Mouse (Mus musculus) left cerebral cortex, postnatal 25 days (tissue): ENCODE data around the gene Olfr463. TPM values are rescaled to one million over a fixed set of nuclear protein-coding genes. Genes with fewer than 3 reads are reported as not detected.
"Not testable (repeated sequence)": the region's sequence is repeated elsewhere in the genome, so short reads cannot be mapped to it uniquely, and the experiment has no call there.

Source experiments
- DNase-seq, 2 experiments: peaks; one replicate each; pipeline ENCODE4 v3.0.0; 2022; ENCODE audit warnings: low spot score in 2 of 2, mixed read lengths in 1 of 2
- intact Hi-C: fragments of 180-260 bp; cut with DNase I; formaldehyde crosslinking; loops from one replicate; pipeline ENCODE4 v1.15.1; 2025
- total RNA-seq, 2 experiments: library from RNA; stranded (reverse); gene quantifications; 2 replicates each; pipeline ENCODE4 v1.2.3; 2021

The Olfr463 gene
- total RNA-seq: not detected

DNA sequence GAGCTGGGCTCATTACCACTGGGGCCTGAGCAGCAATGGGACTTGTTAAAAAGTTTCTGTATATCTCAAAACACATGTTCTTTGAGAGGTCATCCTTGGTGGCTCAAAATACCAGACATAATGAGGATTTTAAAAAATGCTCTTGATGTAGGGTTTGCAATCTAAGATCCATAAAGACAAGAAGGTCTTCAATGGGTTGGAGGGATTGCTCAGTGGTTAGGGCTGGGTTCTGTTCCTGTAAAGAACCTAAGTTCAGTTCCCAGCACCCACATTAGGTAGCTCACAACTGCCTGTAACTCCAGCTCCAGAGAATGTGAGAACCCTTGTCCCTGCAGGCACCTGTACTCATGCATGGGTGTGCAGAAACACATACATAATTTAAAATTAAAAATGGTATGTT lies at the start of gene Olfr463:
Olfr463 (minus strand) TSS at position 101 of the 400 bp plus-strand sequence.
- DNase-seq: no peak
- intact Hi-C loops: no loop called here

DNA sequence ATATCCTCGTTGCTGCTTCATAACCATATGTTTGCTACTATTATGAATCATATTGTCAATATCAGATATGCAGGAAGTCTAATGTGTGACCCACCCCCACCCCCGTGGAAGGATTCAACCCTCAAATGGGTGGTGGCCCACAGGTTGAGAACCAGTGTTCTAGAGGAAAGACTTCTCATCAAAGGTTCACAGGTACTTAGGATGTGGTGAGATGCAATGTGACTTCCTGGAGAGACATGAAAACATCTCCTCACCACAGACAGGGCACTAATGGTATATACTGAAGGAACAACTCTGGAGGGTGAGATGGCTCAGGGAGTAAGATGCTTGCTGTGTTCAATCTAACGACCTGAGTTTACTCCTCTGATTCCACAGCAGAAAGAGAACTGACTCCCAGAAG lies 38.3 kb upstream of the Olfr463 start:
- no peak for DNase-seq
- intact Hi-C loops: no loop called here

DNA sequence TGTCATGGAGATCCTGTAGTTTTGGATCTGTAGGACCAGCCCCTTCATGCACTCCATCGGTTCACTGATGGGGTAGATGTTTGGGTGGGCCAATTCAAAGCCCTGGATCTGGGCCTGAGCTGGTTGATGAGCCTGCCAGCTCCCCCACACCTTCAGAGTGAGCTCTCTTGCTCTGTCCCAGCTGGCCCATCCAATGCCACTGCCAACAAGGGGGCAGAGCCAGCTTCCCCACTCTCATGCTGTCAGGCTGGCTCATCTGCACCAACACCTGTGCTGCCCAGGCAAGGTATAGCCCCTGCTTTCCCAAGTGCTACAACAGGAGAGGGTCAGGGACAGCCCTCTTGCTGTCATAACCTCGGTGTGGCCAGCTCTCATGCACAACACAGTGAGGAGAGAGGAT lies 36.5 kb upstream of the Olfr463 start:
- intact Hi-C loops: no loop called here
- DNase-seq: no peak

DNA sequence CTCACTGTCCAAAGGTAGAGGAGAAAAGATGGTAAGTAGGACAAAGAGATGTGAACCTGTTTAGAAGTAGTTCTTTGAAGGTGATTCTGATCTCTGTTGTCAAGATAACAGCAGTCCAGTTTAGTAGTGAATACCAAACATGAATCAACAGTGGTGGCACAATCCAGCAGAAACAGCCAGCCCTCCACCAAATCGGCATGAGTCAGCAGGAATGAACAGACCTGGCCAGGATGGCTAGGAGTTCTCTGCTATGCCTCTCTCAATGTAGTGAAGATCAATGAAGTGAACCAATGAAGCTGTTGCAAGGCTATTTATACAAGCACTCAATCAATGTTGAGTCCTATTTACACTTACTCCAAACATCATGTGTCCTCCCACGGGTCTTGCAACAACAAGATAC lies 33.2 kb upstream of the Olfr463 start:
- DNase-seq: no peak
- intact Hi-C loops: no loop called here

DNA sequence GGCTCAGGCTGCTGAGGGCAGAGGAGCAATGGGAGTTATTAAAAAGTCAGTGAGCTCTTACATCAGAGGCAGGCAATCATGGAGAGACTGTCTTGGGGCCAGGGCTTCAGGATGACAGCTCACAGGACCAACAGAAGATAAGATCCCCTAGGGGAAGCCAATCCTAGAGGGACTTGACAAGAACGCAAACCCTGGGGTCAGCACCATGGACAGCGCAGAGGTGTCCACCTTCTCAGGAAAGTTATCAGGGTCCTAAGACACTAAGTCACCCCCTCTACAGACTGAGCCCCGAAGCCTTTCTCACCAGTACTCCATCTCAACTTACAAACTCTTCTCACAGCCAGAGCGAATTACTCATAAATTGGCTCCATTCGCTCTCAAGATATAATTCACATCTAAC lies 23.8 kb upstream of the Olfr463 start, which contains the start of gene Olfr464:
Olfr464 (minus strand) TSS at position 2 of the 400 bp plus-strand sequence.
- DNase-seq: peak in 1 of 2 experiments; percentile 6
- intact Hi-C loops: no loop called here

DNA sequence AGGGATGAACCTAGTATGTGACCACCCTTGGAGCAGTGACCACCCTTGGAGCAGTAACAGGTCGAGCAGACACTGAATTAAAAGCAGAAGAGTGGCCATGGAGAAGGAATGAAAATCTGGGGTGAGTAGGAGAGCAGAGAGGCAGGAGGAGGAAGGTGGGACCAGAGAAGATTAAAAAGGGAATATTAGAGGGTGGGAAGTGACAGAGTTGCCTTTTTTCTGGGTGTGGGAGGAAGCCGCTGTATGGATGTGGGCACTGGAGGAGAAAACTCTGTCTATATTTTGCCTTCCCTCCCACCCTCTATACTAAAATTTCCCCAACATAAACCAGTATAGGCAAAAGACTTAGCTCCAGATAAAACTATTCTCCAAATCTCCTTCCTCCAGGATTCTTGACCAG lies 23.1 kb upstream of the Olfr463 start:
- peak; percentile 26 to 89 for DNase-seq
- intact Hi-C loops: no loop called here

DNA sequence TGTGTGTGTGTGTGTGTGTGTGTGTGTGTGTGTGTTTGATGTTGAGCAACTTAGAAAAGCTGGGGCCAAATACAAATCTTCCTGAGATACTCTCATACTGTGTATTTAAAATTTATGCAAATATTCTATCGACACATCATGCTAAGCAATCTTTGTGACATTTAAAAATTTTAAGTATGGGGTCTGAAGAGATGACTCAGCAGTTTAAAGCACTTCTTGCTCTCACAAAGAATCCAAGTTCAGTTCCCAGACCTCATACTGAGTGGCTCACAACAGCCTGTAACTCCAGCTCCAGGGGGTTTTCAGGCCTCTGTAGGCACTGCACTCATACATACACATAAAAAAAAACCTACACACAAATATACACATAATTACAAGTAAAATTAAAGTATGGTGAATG lies 18.8 kb upstream of the Olfr463 start:
- no peak for DNase-seq
- intact Hi-C loops: no loop called here

DNA sequence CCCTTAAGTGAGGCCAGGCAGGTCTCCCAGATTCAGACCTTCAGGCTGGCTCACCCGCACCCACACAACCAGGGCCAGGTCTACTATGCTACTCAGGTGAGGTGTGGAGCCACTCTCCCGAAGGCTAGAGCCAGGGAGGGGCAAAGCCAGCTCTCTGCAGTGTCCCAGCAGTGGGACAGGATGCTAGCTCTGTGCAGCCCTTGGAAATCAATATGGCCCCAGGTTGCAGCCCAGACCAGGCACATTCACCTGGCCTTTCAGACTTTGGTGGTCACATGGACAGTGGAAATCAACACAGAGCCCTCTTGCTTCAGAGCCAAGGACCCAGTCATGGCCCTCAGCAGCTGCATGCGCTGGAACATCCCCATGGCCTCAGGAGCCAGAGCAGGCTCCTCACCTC lies 7.1 kb upstream of the Olfr463 start:
- intact Hi-C loops: no loop called here
- DNase-seq: no peak

DNA sequence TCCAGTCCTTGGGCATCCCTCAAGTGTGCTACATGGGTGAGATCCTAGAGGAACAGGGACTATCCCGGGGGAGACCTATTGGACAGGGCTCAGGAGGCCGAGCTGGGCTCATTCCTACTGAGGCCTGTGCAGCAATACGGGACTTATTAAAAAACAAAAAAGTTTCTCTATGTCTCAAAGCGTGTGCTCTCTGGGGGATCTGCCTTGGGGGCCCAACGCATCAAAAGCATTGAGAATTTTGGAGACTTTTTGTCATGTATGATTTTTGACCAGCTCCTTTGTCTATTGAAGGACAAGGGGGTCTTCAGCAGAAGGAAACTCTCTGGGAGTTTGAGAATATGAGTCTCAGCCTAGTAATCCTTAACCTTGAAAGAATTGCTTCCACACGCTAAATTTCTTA lies 5.0 kb downstream of the Olfr463 start, which contains the start of gene Olfr462:
Olfr462 (minus strand) TSS at position 101 of the 400 bp plus-strand sequence.
- DNase-seq: no peak
- intact Hi-C loops: no loop called here

DNA sequence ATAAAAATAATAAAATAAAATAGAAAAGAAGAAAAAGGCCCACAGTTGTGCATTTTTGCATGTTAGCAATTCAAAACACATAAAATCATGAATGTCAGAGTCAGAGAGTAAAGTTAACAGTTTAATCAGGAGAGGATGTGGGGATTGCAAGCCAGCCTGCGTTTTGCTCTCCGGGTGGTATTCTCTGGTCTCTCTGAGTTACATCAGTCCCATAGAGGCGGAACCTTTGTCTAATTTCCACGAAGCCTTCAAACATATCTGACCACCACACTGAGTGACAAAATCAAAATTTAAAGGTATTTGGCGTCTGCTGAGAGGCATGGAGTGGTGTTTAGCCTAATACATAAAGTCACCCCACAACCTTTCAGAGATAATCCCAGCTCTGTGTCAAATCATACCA lies 12.3 kb downstream of the Olfr463 start:
- intact Hi-C loops: no loop called here
- DNase-seq: no peak

DNA sequence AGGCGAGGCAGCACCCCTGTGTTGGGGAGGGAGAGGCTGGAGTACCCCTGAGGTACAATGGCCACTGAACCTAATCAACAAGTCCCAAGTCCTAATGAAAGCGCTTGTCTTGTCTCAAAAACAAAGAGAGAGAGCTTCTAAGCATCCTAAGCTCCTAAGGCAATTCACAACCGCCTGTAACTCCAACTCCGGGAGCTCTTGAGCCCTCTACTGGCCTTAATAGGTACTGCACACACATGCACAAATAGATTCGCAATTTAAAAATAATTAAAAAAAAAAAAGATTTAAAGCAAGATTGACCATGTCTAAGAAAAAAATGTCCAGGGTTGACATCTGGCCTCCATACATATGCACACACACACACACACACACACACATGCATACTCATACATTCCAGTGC lies 13.7 kb downstream of the Olfr463 start:
- no peak for DNase-seq
- intact Hi-C loops: no loop called here

DNA sequence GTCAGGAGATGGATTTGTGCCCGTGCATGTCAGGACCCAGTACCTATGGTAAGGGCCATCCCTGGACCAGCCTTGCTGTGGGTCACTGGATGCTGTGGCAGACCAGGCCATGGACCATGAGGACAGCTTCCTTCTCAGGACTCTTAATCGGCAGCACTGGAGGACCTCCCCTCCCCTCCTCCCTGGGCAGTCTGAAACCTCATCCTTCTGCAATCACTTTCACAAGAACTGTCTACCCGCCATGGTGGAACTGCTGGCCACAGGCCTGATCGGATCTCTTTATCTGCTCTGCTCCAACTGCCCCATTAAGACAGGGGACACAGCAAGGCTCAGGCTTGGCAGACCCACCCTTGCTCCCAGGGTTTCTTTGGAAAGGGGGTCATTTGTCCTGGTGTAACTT lies 15.5 kb downstream of the Olfr463 start:
- intact Hi-C loops: no loop called here
- DNase-seq: no peak

DNA sequence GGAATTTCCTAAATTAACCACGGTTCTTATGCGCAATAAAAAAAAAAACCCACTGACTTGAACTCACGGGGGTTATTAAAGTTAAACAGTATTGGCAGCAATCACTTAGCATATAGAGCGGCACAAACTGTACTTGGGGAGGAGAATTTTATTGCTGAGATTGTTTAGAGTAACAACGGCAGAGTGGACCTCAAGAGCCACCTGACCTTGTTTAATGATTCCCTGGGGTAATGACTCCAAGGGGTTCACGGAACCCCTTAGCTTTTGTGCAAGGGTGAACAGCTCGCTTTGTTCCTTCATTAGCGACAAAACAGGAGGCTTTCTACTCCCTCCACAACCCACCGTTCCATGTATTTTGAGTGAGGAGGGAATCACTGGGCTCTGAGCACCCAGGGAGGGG lies 17.4 kb downstream of the Olfr463 start:
- intact Hi-C loops: no loop called here
- no peak for DNase-seq

DNA sequence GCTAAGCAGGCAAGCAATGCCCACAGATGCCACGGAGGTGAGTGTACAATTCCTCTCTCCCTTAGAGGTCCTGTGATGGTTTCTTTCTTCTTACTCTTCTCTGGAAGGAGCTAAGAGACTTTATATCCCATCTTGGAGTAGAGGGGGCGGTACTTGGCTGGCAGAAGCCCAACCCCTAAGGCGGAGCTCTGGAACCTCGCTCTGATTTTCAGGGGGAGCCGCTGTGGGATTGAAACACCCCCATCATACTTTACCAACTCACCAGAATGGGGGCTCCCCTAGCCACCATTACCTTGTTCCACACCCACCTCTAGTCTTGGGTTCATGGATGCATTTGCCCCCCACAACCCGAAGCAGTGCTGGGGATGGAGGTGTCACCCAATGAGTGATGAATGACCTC lies 21.8 kb downstream of the Olfr463 start, which contains the start of gene Epx:
Epx (minus strand) TSS at position 101 of the 400 bp plus-strand sequence.
- DNase-seq: no peak
- intact Hi-C loops: no loop called here

DNA sequence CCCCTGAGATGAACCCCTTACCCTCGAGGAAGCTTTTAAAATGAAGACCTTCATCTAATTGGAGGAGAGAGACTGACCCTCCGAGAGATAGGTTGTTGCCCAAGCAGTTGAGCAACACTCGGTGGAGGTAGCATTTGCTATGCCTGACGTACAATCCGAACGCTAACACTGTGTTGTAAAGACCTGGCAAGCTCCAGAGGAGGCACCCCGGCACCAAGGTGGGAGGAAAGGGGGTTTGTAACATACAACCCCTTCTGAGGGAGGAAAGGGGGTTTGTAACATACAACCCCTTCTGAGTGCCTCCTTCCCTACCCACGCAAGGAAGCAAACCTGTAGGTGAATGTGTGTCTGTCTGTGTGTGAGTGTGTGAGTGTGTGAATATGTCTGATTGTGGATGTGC lies 25.4 kb downstream of the Olfr463 start:
- no peak for DNase-seq
- intact Hi-C loops: loop anchor here (5.0 kb wide), 1 partner anchor 86 kb away; no protein-coding TSS in a partner anchor

DNA sequence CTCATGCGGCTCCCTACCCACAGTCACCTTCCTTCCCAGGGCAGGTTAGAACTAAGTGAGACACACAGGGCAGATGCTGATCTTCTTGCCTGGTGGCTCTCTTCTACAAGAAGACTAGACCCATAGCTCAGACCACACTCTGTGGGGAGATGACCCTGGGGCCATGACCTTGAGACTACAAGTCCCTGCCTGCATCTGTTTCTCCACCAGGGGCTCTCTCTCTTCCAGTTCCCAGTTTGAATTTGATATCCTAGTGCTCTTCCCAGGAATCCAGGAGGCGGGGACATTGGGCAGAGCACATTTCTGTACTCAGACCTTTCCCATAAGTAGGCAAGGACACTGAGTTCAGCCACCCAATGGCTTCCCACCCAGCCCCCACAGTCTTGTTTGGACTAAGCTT lies 27.1 kb downstream of the Olfr463 start:
- no peak for DNase-seq
- intact Hi-C loops: loop anchor here (5.0 kb wide), 1 partner anchor 87 kb away; no protein-coding TSS in a partner anchor

DNA sequence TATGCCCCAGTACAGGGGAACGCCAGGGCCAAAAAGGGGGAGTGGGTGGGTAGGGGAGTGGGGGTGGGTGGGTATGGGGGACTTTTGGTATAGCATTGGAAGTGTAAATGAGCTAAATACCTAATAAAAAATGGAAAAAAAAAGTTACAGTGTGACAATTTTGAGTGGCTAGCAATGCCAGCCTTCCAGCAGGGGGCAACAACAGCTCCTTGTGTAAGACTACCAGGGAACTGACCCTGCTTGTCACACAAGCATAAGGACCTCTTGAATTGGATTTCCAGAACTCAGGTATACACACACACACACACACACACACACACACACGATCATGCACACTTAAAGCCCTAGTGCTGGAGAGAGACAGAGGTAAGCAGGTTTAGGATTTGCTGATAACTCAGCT lies 30.3 kb downstream of the Olfr463 start:
- intact Hi-C loops: not testable (repeated sequence)

DNA sequence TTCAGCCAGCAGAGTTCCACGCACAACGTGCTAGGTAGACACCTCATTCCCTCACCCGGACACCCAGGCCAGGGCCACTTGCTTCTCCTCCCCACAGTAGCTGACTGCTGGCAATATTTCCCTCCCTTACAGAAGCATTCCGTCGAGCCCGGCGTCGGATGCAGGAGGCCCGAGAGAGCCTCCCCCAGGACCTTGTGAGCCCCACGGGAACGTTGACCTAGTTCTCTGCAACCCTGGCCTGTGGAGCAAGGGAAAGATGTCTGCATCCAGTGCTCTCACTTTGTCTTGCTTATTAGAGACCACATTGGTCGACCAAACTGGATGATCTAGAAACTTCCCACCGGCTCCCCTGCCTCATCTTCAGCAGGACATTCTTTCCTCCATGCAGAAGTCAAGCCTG lies 34.4 kb downstream of the Olfr463 start:
- DNase-seq: no peak
- intact Hi-C loops: loop anchor here (5.0 kb wide), 1 partner anchor 89 kb away; no protein-coding TSS in a partner anchor

More for the DNA sequence above, 30.3 kb downstream of the Olfr463 start:
- DNase-seq: peak in 1 of 2 experiments; percentile 10

DNA sequence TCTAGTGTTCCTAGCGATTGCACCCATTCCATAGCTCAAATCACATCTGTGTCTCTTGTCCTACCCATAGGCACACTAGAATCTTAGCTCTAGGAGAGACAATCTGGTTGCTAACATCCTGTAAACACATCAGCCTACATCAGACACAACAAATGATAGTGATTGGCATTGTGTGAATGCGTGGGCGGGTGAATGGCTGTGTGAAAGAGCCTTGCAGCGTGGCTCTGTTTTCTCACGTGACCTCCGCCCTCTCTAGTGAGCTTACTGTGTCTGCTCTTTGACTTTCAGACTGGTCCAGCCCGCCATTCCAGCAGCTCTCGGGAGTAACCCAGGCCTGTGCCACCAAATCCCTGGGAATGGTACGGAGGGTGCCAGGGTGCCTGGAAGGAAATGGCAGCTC lies 36.8 kb downstream of the Olfr463 start:
- intact Hi-C loops: loop anchor here (5.0 kb wide), 1 partner anchor 92 kb away; no protein-coding TSS in a partner anchor
- DNase-seq: no peak

DNA sequence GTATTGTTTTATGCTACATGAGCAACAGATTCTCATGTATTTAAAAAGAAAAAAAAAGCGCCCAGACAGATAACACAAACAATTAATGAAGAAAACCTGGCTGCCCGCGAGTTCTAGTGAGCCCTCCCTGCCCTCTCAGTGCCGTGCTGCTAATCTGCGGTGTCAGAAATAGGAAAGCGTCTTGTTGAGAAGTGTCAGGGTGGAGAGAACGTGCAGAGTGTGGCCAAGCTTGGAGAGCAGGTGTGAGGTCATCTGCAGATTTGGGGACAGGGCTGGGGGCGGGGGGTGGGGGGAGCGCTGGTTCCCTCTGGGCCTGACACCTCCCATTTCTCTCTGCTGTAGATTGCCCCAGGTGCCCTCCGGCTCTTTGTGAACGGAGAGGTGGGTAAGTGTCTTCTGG lies 37.9 kb downstream of the Olfr463 start:
- intact Hi-C loops: no loop called here
- DNase-seq: no peak

DNA sequence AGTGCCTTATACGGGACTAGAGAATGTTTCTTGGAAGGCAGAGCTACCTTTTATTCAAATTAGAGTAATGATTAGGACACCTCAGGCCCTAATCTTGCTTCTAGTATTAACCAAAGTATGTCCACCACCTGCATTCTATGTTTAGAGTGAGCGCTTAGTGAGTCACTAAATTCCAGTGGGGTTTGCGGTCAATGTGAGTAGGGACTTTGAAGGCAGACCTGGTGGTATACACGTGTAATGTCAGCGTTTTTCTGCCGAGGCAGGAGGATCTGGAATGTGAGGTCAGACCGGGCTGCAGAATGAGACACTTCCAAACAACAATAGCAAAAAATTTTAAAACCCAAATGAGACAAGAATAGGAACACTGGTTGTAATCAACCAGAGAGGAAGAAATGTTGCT lies 42.6 kb downstream of the Olfr463 start:
- intact Hi-C loops: no loop called here
- DNase-seq: no peak

DNA sequence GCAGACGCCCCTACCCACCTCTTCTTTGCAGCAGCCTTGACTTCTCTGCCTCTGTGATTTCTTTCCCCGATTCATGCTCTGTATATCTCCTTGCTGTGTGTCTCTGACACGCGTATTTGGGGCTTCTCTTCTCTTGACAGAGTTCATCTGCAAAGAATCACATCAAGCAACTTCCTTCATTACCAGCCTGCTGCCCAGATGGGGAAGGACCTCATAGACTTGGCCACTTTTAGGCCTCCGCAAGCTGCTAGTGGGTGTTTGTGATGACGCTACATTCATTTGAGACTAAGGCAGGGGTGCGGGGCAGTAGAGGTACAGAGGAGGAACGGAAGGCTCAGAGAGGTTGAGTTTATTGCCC lies 43.6 kb downstream of the Olfr463 start:
- intact Hi-C loops: no loop called here
- peak; percentile 42 to 52 for DNase-seq
